Mouse (Mus musculus): ENCODE results near the gene Tnrc6c.

GRCm38 (mm10) chr11:117610589-117610988 lies 43.5 kb upstream of the Tnrc6c start:
- TF ChIP-seq CTCF (IDR thresholded peaks at IDR 0.05; ENCODE audit: low read depth, low read length), result no peak
- TF ChIP-seq POLR2A (IDR thresholded peaks at IDR 0.05; ENCODE audit: borderline replicate concordance, low read depth, low read length), result no peak

Measured in bone marrow macrophage, adult 2 months (primary cell).